Mouse (Mus musculus): ENCODE results near the gene Nmt2. TPM values are rescaled to one million over a fixed set of nuclear protein-coding genes. Genes with fewer than 3 reads are reported as not detected.

Gene Nmt2
- polyA plus RNA-seq, 1 experiment from 2014 or later, result 14.2 TPM

DNA sequence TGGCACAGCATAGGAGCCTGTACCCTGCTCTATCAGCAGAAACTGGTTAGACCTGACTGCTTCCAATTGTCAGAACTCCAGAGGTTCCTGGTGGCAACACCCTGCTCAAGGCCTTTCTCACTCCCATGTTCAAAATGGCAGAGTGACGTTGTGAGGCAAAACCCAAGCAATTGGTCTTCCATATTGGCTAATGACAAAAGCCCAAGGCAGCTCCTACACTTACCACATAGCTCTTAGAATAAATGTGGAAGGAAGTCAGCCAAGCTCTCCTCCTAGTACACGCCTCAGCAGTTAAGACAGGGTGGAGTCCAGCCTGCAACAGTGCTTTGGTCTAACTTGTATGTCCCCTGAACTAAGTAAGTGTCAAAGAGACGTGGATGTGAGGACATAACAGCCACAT, 73.9 kb downstream of the Nmt2 start:
- no peak overlapping the region for H3K4me3 ChIP-seq (replicated peaks)
- H3K9me3 ChIP-seq (replicated peaks), result no peaks in the 10 kb centered on the region
- ATAC-seq (ENCODE audit: insufficient read depth), result no peak
- H3K9ac ChIP-seq, result no peak overlapping the region
- 43% methylated on average over 3 of the region's 3 CpGs for WGBS (ENCODE audit: insufficient replicate concordance)
- H3K27ac ChIP-seq (replicated peaks), result no peak overlapping the region
- H3K27me3 ChIP-seq, result no peaks in the 10 kb centered on the region
- no peak overlapping the region for H3K4me2 ChIP-seq
- H3K36me3 ChIP-seq (replicated peaks), result no peaks in the 10 kb centered on the region
- H3K4me1 ChIP-seq (replicated peaks), result no peaks in the 10 kb centered on the region

DNA sequence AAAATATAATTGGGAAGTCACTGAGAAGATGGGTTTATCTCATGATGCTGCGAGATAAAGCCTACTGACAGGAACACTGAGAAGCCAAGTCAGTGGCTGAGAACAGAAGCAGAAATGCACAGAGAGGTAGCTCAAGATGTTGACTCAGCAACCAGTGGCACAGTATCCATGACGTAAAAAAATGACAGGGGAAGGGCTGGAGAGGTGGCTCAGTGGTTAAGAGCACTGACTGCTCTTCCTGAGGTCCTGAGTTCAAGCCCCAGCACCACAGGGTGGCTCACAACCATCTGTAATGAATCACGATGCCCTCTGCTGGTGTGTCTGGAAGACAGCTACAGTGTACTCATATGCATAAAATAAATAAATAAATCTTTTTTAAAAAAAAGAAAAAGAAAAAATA, 77.1 kb downstream of the Nmt2 start:
- H3K4me3 ChIP-seq (replicated peaks), result no peak overlapping the region
- no peak for ATAC-seq (ENCODE audit: insufficient read depth)
- H3K9ac ChIP-seq, result no peak overlapping the region
- H3K4me2 ChIP-seq, result no peak overlapping the region
- H3K9me3 ChIP-seq (replicated peaks), result no peaks in the 10 kb centered on the region
- H3K27me3 ChIP-seq, result no peaks in the 10 kb centered on the region
- no peaks in the 10 kb centered on the region for H3K36me3 ChIP-seq (replicated peaks)
- no peak overlapping the region for H3K27ac ChIP-seq (replicated peaks)
- no peaks in the 10 kb centered on the region for H3K4me1 ChIP-seq (replicated peaks)
- 50% methylated on average over 3 of the region's 3 CpGs for WGBS (ENCODE audit: insufficient replicate concordance)

DNA sequence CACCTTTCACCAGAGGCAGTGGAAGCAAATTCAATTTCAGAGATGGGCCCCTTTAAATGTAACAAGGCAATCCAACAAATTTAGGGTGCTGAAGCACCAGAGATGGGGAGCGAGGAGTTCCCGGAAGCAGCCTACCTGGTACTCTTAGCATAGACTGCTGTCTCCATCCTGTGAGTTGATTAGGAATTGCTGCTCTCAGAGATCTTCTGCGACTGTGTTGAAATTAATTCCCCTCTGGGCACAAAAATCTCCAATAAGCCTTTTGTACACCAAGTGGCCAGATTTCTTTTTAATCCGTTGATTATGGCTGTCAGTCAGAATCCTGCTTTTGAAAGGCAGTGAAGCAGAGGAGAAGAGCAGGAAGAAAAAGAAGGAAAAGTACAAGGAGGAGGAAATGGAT, 81.1 kb downstream of the Nmt2 start:
- no peak for ATAC-seq (ENCODE audit: insufficient read depth)
- H3K36me3 ChIP-seq (replicated peaks), result no peaks in the 10 kb centered on the region
- no peak overlapping the region for H3K4me2 ChIP-seq
- no peaks in the 10 kb centered on the region for H3K9me3 ChIP-seq (replicated peaks)
- H3K4me1 ChIP-seq (replicated peaks), result no peaks in the 10 kb centered on the region
- no peak overlapping the region for H3K9ac ChIP-seq
- no peak overlapping the region for H3K4me3 ChIP-seq (replicated peaks)
- 64% methylated on average over 4 of the region's 4 CpGs for WGBS (ENCODE audit: insufficient replicate concordance)
- no peaks in the 10 kb centered on the region for H3K27me3 ChIP-seq
- H3K27ac ChIP-seq (replicated peaks), result no peak overlapping the region

Other genes starting within 250 kb of the Nmt2 start
- 2.8 and 3.2 TPM in 2 replicates for gene Fam171a1, start 170.0 kb upstream of the Nmt2 start, polyA plus RNA-seq (2015; fragmentation: Nextera tagmentation; extraction: Ambion mirVana)
- 6.7 and 7.2 TPM in 2 replicates for gene Rpp38, start 48.4 kb downstream of the Nmt2 start, polyA plus RNA-seq (2015; fragmentation: Nextera tagmentation; extraction: Ambion mirVana)
- 0.32 and 0.66 TPM in 2 replicates for gene Acbd7, start 52.0 kb downstream of the Nmt2 start, polyA plus RNA-seq (2015; fragmentation: Nextera tagmentation; extraction: Ambion mirVana)
- not detected in 2 replicates for gene Olah, start 113.0 kb downstream of the Nmt2 start, polyA plus RNA-seq (2015; fragmentation: Nextera tagmentation; extraction: Ambion mirVana)
- 0.26 TPM in 1 of 2 replicates, not detected in the other for gene Meig1, start 138.4 kb downstream of the Nmt2 start, polyA plus RNA-seq (2015; fragmentation: Nextera tagmentation; extraction: Ambion mirVana)
- 4.3 and 4.9 TPM in 2 replicates for gene Dclre1c, start 139.9 kb downstream of the Nmt2 start, polyA plus RNA-seq (2015; fragmentation: Nextera tagmentation; extraction: Ambion mirVana)
- gene Suv39h2, start 190.8 kb downstream of the Nmt2 start, polyA plus RNA-seq (2015; fragmentation: Nextera tagmentation; extraction: Ambion mirVana), result 5.0 and 5.8 TPM in 2 replicates
- 1.6 and 1.7 TPM in 2 replicates for gene Gm45902, start 228.6 kb downstream of the Nmt2 start, polyA plus RNA-seq (2015; fragmentation: Nextera tagmentation; extraction: Ambion mirVana)
- gene Hspa14, start 228.6 kb downstream of the Nmt2 start, polyA plus RNA-seq (2015; fragmentation: Nextera tagmentation; extraction: Ambion mirVana), result 65.2 and 66.0 TPM in 2 replicates
- 0.08 and 0.15 TPM in 2 replicates for gene Cdnf, start 228.8 kb downstream of the Nmt2 start, polyA plus RNA-seq (2015; fragmentation: Nextera tagmentation; extraction: Ambion mirVana)

Measured in liver, embryonic 15.5 days (tissue).